Mouse (Mus musculus) brown adipose tissue, adult 24 weeks (tissue): ENCODE measurements around the gene Abcc9. TPM values are rescaled to one million over a fixed set of nuclear protein-coding genes. Genes with fewer than 3 reads are reported as not detected.

ENCODE experiments used
- H3K27ac ChIP-seq: fragments of 200-500 bp; replicated peaks from 2 replicates; pipeline ENCODE4 v1.5.1; 2012; ENCODE audit warnings: low read depth, mild to moderate bottlenecking, low read length
- H3K4me1 ChIP-seq: fragments of 200-500 bp; 2 replicates; pipeline ENCODE4 v1.6.1; 2012; ENCODE audit warnings: low read length, mixed read lengths; ENCODE audit not compliant: control insufficient read depth, insufficient read depth, insufficient read length
- H3K4me3 ChIP-seq: fragments of 200-500 bp; 2 replicates; pipeline ENCODE4 v1.5.1; 2012; ENCODE audit warnings: low read depth, mild to moderate bottlenecking, low read length, moderate library complexity; ENCODE audit not compliant: insufficient read depth
- polyA plus RNA-seq: library from polyadenylated mRNA; stranded (reverse); fragments of >200 nt; gene quantifications from 2 replicates; pipeline ENCODE4 v1.2.4, GENCODE M21; 2012; ENCODE audit not compliant: missing spikeins, insufficient read depth, insufficient read length

Gene Abcc9
- polyA plus RNA-seq, 1 experiment: 9.4 TPM

GRCm38 (mm10) chr6:142718167-142718566 is 16.1 kb upstream of the Abcc9 start:
- Histone ChIP-seq H3K4me3 (no peak overlapping the region), H3K4me1 (no peaks in the 10 kb centered on the region), H3K27ac (no peak overlapping the region)

- Histone ChIP-seq H3K27ac (no peak overlapping the region), H3K4me1 (no peaks in the 10 kb centered on the region), H3K4me3 (no peak overlapping the region)
These were observed 15.1 kb upstream of the Abcc9 start for GRCm38 (mm10) chr6:142717186-142717585.

- Histone ChIP-seq H3K27ac (no peak overlapping the region), H3K4me3 (no peak overlapping the region), H3K4me1 (peaks cover 2% of the 10 kb centered on the region)
These were observed 12.9 kb upstream of the Abcc9 start for GRCm38 (mm10) chr6:142715026-142715425.

- Histone ChIP-seq H3K27ac (peak overlapping the region; percentile 29; the same call in 1 of the 2 replicates), H3K4me1 (peaks cover 8% of the 10 kb centered on the region), H3K4me3 (no peak overlapping the region)
These were observed 9.0 kb upstream of the Abcc9 start for GRCm38 (mm10) chr6:142711106-142711505.

- peaks cover 8% of the 10 kb centered on the region for H3K4me1 ChIP-seq
- H3K27ac ChIP-seq: peak overlapping the region; percentile 29; the same call in 1 of the 2 replicates
- H3K4me3 ChIP-seq: no peak overlapping the region
These were observed 8.6 kb upstream of the Abcc9 start for GRCm38 (mm10) chr6:142710690-142711089.

GRCm38 (mm10) chr6:142708369-142708768 is 6.3 kb upstream of the Abcc9 start:
- Histone ChIP-seq H3K27ac (peak overlapping the region; percentile 58), H3K4me3 (no peak overlapping the region)

GRCm38 (mm10) chr6:142706688-142707087 is 4.6 kb upstream of the Abcc9 start:
- peaks cover 11% of the 10 kb centered on the region for H3K4me1 ChIP-seq
- H3K4me3 ChIP-seq: no peak overlapping the region
- H3K27ac ChIP-seq: no peak overlapping the region

More at GRCm38 (mm10) chr6:142708369-142708768, 6.3 kb upstream of the Abcc9 start:
- peaks cover 10% of the 10 kb centered on the region for H3K4me1 ChIP-seq

- no peak overlapping the region for H3K4me3 ChIP-seq
- H3K27ac ChIP-seq: 0 out of 2 replicates have a peak overlapping the region, but pooled peaks have one; percentile 12
These were observed 1.4 kb upstream of the Abcc9 start for GRCm38 (mm10) chr6:142703441-142703930.

GRCm38 (mm10) chr6:142701161-142701560 is 954 bp downstream of the Abcc9 start:
- peak overlapping the region; percentile 35 for H3K4me3 ChIP-seq
- peaks cover 3% of the 10 kb centered on the region; the same call in 1 of the 2 replicates for H3K4me1 ChIP-seq
- peak overlapping the region; percentile 69 for H3K27ac ChIP-seq

More at GRCm38 (mm10) chr6:142703441-142703930, 1.4 kb upstream of the Abcc9 start:
- peaks cover 8% of the 10 kb centered on the region for H3K4me1 ChIP-seq

GRCm38 (mm10) chr6:142700753-142701152 is 1.4 kb downstream of the Abcc9 start:
- H3K4me1 ChIP-seq: peaks cover 3% of the 10 kb centered on the region; the same call in 1 of the 2 replicates
- peak overlapping the region; percentile 4; the same call in 1 of the 2 replicates for H3K4me3 ChIP-seq
- peak overlapping the region; percentile 47 for H3K27ac ChIP-seq

GRCm38 (mm10) chr6:142692085-142692484 is 10.0 kb downstream of the Abcc9 start:
- Histone ChIP-seq H3K27ac (no peak overlapping the region), H3K4me3 (no peak overlapping the region), H3K4me1 (no peaks in the 10 kb centered on the region)

- H3K27ac ChIP-seq: no peak overlapping the region
- no peaks in the 10 kb centered on the region for H3K4me1 ChIP-seq
- H3K4me3 ChIP-seq: no peak overlapping the region
These were observed 12.4 kb downstream of the Abcc9 start for GRCm38 (mm10) chr6:142689673-142690072.

- Histone ChIP-seq H3K27ac (no peak overlapping the region), H3K4me3 (no peak overlapping the region), H3K4me1 (no peaks in the 10 kb centered on the region)
These were observed 19.0 kb downstream of the Abcc9 start for GRCm38 (mm10) chr6:142682985-142683691.

- no peak overlapping the region for H3K27ac ChIP-seq
These were observed 32.1 kb downstream of the Abcc9 start for GRCm38 (mm10) chr6:142670021-142670420.

GRCm38 (mm10) chr6:142669343-142669742 is 32.8 kb downstream of the Abcc9 start:
- Histone ChIP-seq H3K4me3 (no peak overlapping the region), H3K27ac (no peak overlapping the region), H3K4me1 (peaks cover 5% of the 10 kb centered on the region; the same call in 1 of the 2 replicates)

More at GRCm38 (mm10) chr6:142670021-142670420, 32.1 kb downstream of the Abcc9 start:
- no peak overlapping the region for H3K4me3 ChIP-seq
- peaks cover 5% of the 10 kb centered on the region; the same call in 1 of the 2 replicates for H3K4me1 ChIP-seq

- Histone ChIP-seq H3K4me1 (peaks cover 5% of the 10 kb centered on the region; the same call in 1 of the 2 replicates), H3K27ac (0 out of 2 replicates have a peak overlapping the region, but pooled peaks have one; percentile 1), H3K4me3 (no peak overlapping the region)
These were observed 33.3 kb downstream of the Abcc9 start for GRCm38 (mm10) chr6:142668831-142669230.
